Mouse (Mus musculus) heart, adult 2 months (tissue): ENCODE measurements around the gene AW209491. TPM values are rescaled to one million over a fixed set of nuclear protein-coding genes. Genes with fewer than 3 reads are reported as not detected.

Experiments
- DNase-seq, 2 experiments: peaks; one replicate each; pipeline ENCODE4 v3.0.0; 2021
- H3K27ac ChIP-seq: fragments of 200-600 bp; 2 replicates; pipeline ENCODE4 v1.8.1; 2022
- H3K27me3 ChIP-seq: fragments of 200-500 bp; 2 replicates; pipeline ENCODE4 v1.6.1; 2012; ENCODE audit warnings: mild to moderate bottlenecking, low read length, inconsistent platforms, mixed read lengths; ENCODE audit not compliant: control insufficient read depth, insufficient read depth
- H3K36me3 ChIP-seq: fragments of 200-500 bp; 2 replicates; pipeline ENCODE4 v1.6.1; 2012; ENCODE audit warnings: low read length, inconsistent platforms; ENCODE audit not compliant: control insufficient read depth, insufficient read depth
- H3K4me1 ChIP-seq: fragments of 200-500 bp; 2 replicates; pipeline ENCODE4 v1.6.1; 2011; ENCODE audit warnings: low read length; ENCODE audit not compliant: control insufficient read depth, insufficient read depth
- H3K4me3 ChIP-seq: fragments of 200-600 bp; 2 replicates; pipeline ENCODE4 v1.8.1; 2022
- H3K79me2 ChIP-seq: fragments of 200-500 bp; replicated peaks from 2 replicates; pipeline ENCODE4 v1.6.1; 2012; ENCODE audit warnings: mild to moderate bottlenecking, inconsistent platforms, low read length, moderate library complexity, mixed read lengths; ENCODE audit not compliant: control insufficient read depth, insufficient read depth
- H3K9ac ChIP-seq: fragments of 200-500 bp; 2 replicates; pipeline ENCODE4 v1.6.1; 2012; ENCODE audit warnings: low read depth, mild to moderate bottlenecking, control low read depth, inconsistent platforms, low read length, mixed read lengths
- CTCF ChIP-seq: fragments of 200-600 bp; IDR thresholded peaks from 2 replicates; pipeline ENCODE4 v1.8.1; 2022; ENCODE audit warnings: antibody characterized with exemption, mild to moderate bottlenecking, moderate library complexity
- EP300 ChIP-seq: fragments of 200-500 bp; IDR thresholded peaks from 2 replicates; pipeline ENCODE4 v1.6.1; 2011; ENCODE audit warnings: low read depth, low read length, control low read depth; ENCODE audit not compliant: insufficient read depth
- POLR2A ChIP-seq: fragments of 200-500 bp; IDR thresholded peaks from 2 replicates; pipeline ENCODE4 v1.6.1; 2011; ENCODE audit warnings: mild to moderate bottlenecking, low read depth, low read length, control low read depth; ENCODE audit not compliant: insufficient read depth
- WGBS: fragments of 180-500 bp; shearing (Covaris S2); methylation state at CpG from one replicate; pipeline ENCODE4 v1.1.7; 2018; 5-methylcytosine and 5-hydroxymethylcytosine counted together
- intact Hi-C: fragments of 180-260 bp; cut with DNase I; formaldehyde crosslinking; loops from one replicate; pipeline ENCODE4 v1.15.1; 2025
- long read RNA-seq: library from polyadenylated mRNA; stranded (forward); transcript quantifications from one replicate; pipeline ENCODE4 v2.0.0, GENCODE M21; 2021
- polyA plus RNA-seq: library from polyadenylated mRNA; depleted of rRNA; stranded (reverse); fragments of >200 nt; gene quantifications from 2 replicates; pipeline ENCODE4 v1.2.3, GENCODE M21; 2012; rRNA removed
- total RNA-seq, 2 experiments: library from RNA; stranded (reverse); gene quantifications; 2 replicates each; pipeline ENCODE4 v1.2.3; 2021

Gene AW209491
- total RNA-seq (10 to 100 TPM; 11.5 to 12.3 TPM), polyA plus RNA-seq (3.6 and 9.1 TPM in 2 replicates)
- long read RNA-seq, transcript AW209491-201 (2 exons, 2,914 nt), result major isoform, 10 of 13 reads
- long read RNA-seq, partial matches to known transcripts, result 0 of 13 reads
- long read RNA-seq, other reads (novel, unspliced or antisense), result 0 of 13 reads

GRCm38 (mm10) chr13:14629726-14630641 is at the start of gene AW209491:
TSS of gene AW209491 (plus strand) at chr13:14630154.
- peak within 1 kb of the TSS; percentile 61 for H3K27ac ChIP-seq
- under 1% methylated on average over 29 of the region's 29 CpGs for WGBS
- no peaks in the 10 kb centered on the region for H3K79me2 ChIP-seq
- H3K36me3 ChIP-seq, result no peaks in the 10 kb centered on the region; the same call in 1 of the 2 replicates
- H3K4me3 ChIP-seq, result peak within 1 kb of the TSS; percentile 86
- H3K9ac ChIP-seq, result peak within 1 kb of the TSS; percentile 92
- H3K27me3 ChIP-seq, result no peaks in the 10 kb centered on the region
- peak; percentile 95 to 96 for DNase-seq
- H3K4me1 ChIP-seq, result peaks cover 1% of the 10 kb centered on the region; the same call in 1 of the 2 replicates
- intact Hi-C loops, result loop anchor here (2.0 kb wide), 1 partner anchor 17 kb away; the partner anchor contains the start of genes Mrpl32 and Psma2
- peak; percentile 82 for TF ChIP-seq POLR2A
- peak; percentile 45 for TF ChIP-seq CTCF
- TF ChIP-seq EP300, result 0 out of 2 replicates have a peak, but pooled peaks have one; percentile 13

- no peaks in the 10 kb centered on the region for H3K36me3 ChIP-seq
- no peaks in the 10 kb centered on the region for H3K4me1 ChIP-seq
- DNase-seq, result no peak
- no peak overlapping the region for H3K9ac ChIP-seq
- H3K79me2 ChIP-seq, result no peaks in the 10 kb centered on the region
- WGBS, result 68% methylated on average over 3 of the region's 3 CpGs
- TF ChIP-seq POLR2A (no peak), EP300 (no peak), CTCF (no peak)
- no peak overlapping the region for H3K4me3 ChIP-seq
- intact Hi-C loops, result no loop called here
- no peak overlapping the region for H3K27ac ChIP-seq
- no peaks in the 10 kb centered on the region for H3K27me3 ChIP-seq
These were observed 49.6 kb upstream of the AW209491 start for GRCm38 (mm10) chr13:14580392-14580791.

- H3K79me2 ChIP-seq, result no peaks in the 10 kb centered on the region
- H3K36me3 ChIP-seq, result no peaks in the 10 kb centered on the region
- no peak for DNase-seq
- intact Hi-C loops, result loop anchor here (10.0 kb wide), 1 partner anchor 718 kb away; no protein-coding TSS in a partner anchor
- TF ChIP-seq POLR2A, result no peak
- TF ChIP-seq CTCF, result no peak
- no peak for TF ChIP-seq EP300
- H3K27me3 ChIP-seq, result no peaks in the 10 kb centered on the region
- H3K9ac ChIP-seq, result no peak overlapping the region
- WGBS, result 88% methylated on average over 2 of the region's 2 CpGs
- H3K27ac ChIP-seq, result no peak overlapping the region
- H3K4me3 ChIP-seq, result no peak overlapping the region
- no peaks in the 10 kb centered on the region for H3K4me1 ChIP-seq
These were observed 27.2 kb upstream of the AW209491 start for GRCm38 (mm10) chr13:14602744-14603143.

- intact Hi-C loops, result loop anchor here (10.0 kb wide), 1 partner anchor 723 kb away; no protein-coding TSS in a partner anchor
- TF ChIP-seq CTCF (no peak), POLR2A (no peak), EP300 (no peak)
- H3K4me3 ChIP-seq, result no peak overlapping the region
These were observed 22.3 kb upstream of the AW209491 start for GRCm38 (mm10) chr13:14607616-14608015.

GRCm38 (mm10) chr13:14612463-14612862 is 17.5 kb upstream of the AW209491 start:
- no peak for TF ChIP-seq EP300
- TF ChIP-seq CTCF, result no peak
- no peak for TF ChIP-seq POLR2A
- Histone ChIP-seq H3K27me3 (no peaks in the 10 kb centered on the region), H3K9ac (peak overlapping the region; percentile 94), H3K27ac (peak overlapping the region; percentile 85), H3K79me2 (peaks cover 6% of the 10 kb centered on the region; the same call in 1 of the 2 replicates), H3K4me3 (peak overlapping the region; percentile 86), H3K4me1 (peaks cover 3% of the 10 kb centered on the region; the same call in 1 of the 2 replicates), H3K36me3 (peaks cover 10% of the 10 kb centered on the region)
- WGBS, result 5% methylated on average over 10 of the region's 10 CpGs
- intact Hi-C loops, result loop anchor here (2.0 to 10.0 kb wide), 3 partner anchors 16 to 660 kb away; partner anchors contain the start of genes Arid4b, B3galnt2 and Ggps1
- no peak for DNase-seq

More at GRCm38 (mm10) chr13:14607616-14608015, 22.3 kb upstream of the AW209491 start:
- H3K27me3 ChIP-seq, result no peaks in the 10 kb centered on the region
- DNase-seq, result no peak
- H3K27ac ChIP-seq, result no peak overlapping the region
- peaks cover 4% of the 10 kb centered on the region for H3K36me3 ChIP-seq
- peaks cover 2% of the 10 kb centered on the region; the same call in 1 of the 2 replicates for H3K4me1 ChIP-seq
- no peak overlapping the region for H3K9ac ChIP-seq
- H3K79me2 ChIP-seq, result no peaks in the 10 kb centered on the region
